14 mouse cellular contexts compared by ENCODE assay signal in the genomic region with DNA sequence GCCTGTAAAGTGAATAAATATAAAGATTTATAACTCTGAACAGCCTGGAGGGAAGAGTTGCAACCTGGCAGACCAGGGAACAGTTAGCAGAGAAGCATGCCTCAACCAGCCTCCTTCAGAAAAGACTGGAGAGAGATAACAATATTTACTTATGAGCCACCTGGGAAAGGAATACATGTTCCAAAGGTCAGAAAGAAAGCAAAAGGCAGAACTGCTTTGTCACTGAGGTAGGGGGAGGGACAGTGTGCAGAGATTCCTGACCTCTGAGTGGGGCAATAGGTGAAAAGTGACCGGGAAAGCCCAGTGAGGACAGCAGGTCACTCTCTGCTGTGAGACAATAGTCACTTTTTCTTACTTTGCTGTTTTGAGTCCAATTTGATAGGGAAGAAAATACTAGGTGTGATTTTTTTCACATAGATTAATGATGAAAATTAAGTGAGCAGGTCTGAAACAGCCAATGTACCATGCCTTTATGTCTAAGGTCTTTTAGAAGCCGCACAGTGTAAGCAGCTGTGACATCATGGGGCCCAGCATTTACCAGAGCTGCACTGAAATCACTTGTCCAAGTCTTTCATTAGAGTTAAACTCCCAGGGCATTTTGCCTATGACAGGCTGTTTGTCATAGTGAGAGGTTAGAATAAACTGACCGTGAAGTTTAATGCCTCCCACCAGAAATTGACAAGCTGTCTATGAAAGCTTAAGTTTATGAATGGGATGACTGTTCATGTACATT.
DNase-seq lines count a peak whose midpoint lies in the region; ATAC-seq lines count a peak whose summit lies in the region.
"Had no signal": no experiment of that assay in that cellular context is flagged by ENCODE, and none has a peak within 500 bp of the region (broad histone marks: within the 10 kb centered on the region; RNA-seq: fewer than 3 reads in every experiment).

No protein-coding gene starts in this region.

- H3K27ac ChIP-seq in intestine, embryonic 14.5 days (ENCODE audit: low read depth), result peak overlapping the region; percentile 34; the same call in 1 of the 2 replicates
- H3K27ac ChIP-seq in neural tube, embryonic 14.5 days (ENCODE audit: low read depth, low read length), result no peak overlapping the region
- H3K27ac ChIP-seq: macrophage had no signal

- peak; percentile 33 for DNase-seq in kidney, adult 11 months
- no peak for DNase-seq in kidney, postnatal 4 days
- no peak for DNase-seq in intestine, embryonic 14.5 days (ENCODE audit: low spot score)
- peak; percentile 30 to 60 for DNase-seq in kidney, postnatal 25 days
- no peak for DNase-seq in layer of hippocampus, adult 18-20 months (ENCODE audit: low spot score in 2 of 2)
- no peak for DNase-seq in left cerebral cortex, adult 18-20 months (ENCODE audit: low spot score in 2 of 2)
- DNase-seq: cerebellum, adult 9-10 months; forebrain, postnatal 0 days; left cerebral cortex, postnatal 4 days; right cerebral cortex, adult 18-20 months had no signal

- H3K27me3 ChIP-seq in intestine, embryonic 14.5 days (replicated peaks; ENCODE audit: control insufficient read depth, insufficient read depth, low read length), result no peaks in the 10 kb centered on the region
- H3K27me3 ChIP-seq in neural tube, embryonic 14.5 days (ENCODE audit: control insufficient read depth, insufficient read depth, low read length), result no peaks in the 10 kb centered on the region
- H3K27me3 ChIP-seq: CH12.LX had no signal

- no peak overlapping the region for H3K9ac ChIP-seq in intestine, embryonic 14.5 days (ENCODE audit: low read length)
- no peak overlapping the region for H3K9ac ChIP-seq in neural tube, embryonic 14.5 days (replicated peaks; ENCODE audit: low read depth, low read length)
- H3K9ac ChIP-seq: forebrain, postnatal 0 days had no signal

- H3K4me2 ChIP-seq in intestine, embryonic 14.5 days (ENCODE audit: low read length), result no peak overlapping the region
- H3K4me2 ChIP-seq in neural tube, embryonic 14.5 days (ENCODE audit: low read depth, low read length), result no peak overlapping the region

- peak; percentile 89 for ATAC-seq in intestine, embryonic 14.5 days (replicated peaks; ENCODE audit: low FRiP score, low TSS enrichment, low read depth)
- ATAC-seq in neural tube, embryonic 14.5 days (ENCODE audit: low read depth), result peak; percentile 75; the same call in 1 of the 2 replicates
- ATAC-seq: forebrain, postnatal 0 days had no signal

- no peaks in the 10 kb centered on the region for H3K36me3 ChIP-seq in intestine, embryonic 14.5 days (ENCODE audit: control insufficient read depth, insufficient read depth, low read length)
- no peaks in the 10 kb centered on the region for H3K36me3 ChIP-seq in neural tube, embryonic 14.5 days (ENCODE audit: control insufficient read depth, insufficient read depth, low read length)

- 0 out of 2 replicates have a peak, but pooled peaks cover 3% of the 10 kb centered on the region for H3K4me1 ChIP-seq in intestine, embryonic 14.5 days (replicated peaks; ENCODE audit: control insufficient read depth, insufficient read depth, low read length)
- no peaks in the 10 kb centered on the region for H3K4me1 ChIP-seq in neural tube, embryonic 14.5 days (ENCODE audit: control insufficient read depth, insufficient read depth, low read length)

- H3K4me3 ChIP-seq in intestine, embryonic 14.5 days (ENCODE audit: low read depth, low read length), result no peak overlapping the region
- no peak overlapping the region for H3K4me3 ChIP-seq in neural tube, embryonic 14.5 days (ENCODE audit: low read depth, low read length)
- H3K4me3 ChIP-seq: myocyte had no signal

- WGBS in intestine, embryonic 14.5 days, result 43% methylated on average over 3 of the region's 3 CpGs
- 55% methylated on average over 3 of the region's 3 CpGs for WGBS in neural tube, embryonic 14.5 days

- H3K9me3 ChIP-seq in intestine, embryonic 14.5 days (ENCODE audit: control insufficient read depth, low read length), result no peaks in the 10 kb centered on the region
- no peaks in the 10 kb centered on the region for H3K9me3 ChIP-seq in neural tube, embryonic 14.5 days (ENCODE audit: control insufficient read depth, low read length)

Comparison
In these comparisons a context has a peak if more than half of its experiments do, and no peak if none do; other contexts are left out.
1. DNase-seq: peak in kidney, adult 11 months (single experiment) and kidney, postnatal 25 days (2 of 2); none in kidney, postnatal 4 days (0 of 2), intestine, embryonic 14.5 days (single experiment), layer of hippocampus, adult 18-20 months (0 of 2) and left cerebral cortex, adult 18-20 months (0 of 2).